Mouse (Mus musculus): ENCODE results near the gene Ubxn6. TPM values are rescaled to one million over a fixed set of nuclear protein-coding genes. Genes with fewer than 3 reads are reported as not detected.
A peak's percentile ranks its signal among the peaks of the same experiment; 100 is the strongest.
"Not testable (repeated sequence)": the region's sequence is repeated elsewhere in the genome, so short reads cannot be mapped to it uniquely, and the experiment has no call there.

The Ubxn6 gene
- polyA plus RNA-seq, 1 experiment from 2014 or later: 62.4 TPM

- no peaks in the 10 kb centered on the region for H3K27me3 ChIP-seq
- no peak overlapping the region for H3K4me2 ChIP-seq (replicated peaks)
- no peak overlapping the region for H3K9ac ChIP-seq
- H3K9me3 ChIP-seq (replicated peaks): no peaks in the 10 kb centered on the region
- no peak overlapping the region for H3K27ac ChIP-seq
- H3K4me3 ChIP-seq: no peak overlapping the region
- ATAC-seq (ENCODE audit: low FRiP score): no peak
- 89% methylated on average over 8 of the region's 8 CpGs for WGBS
- peaks cover 92% of the 10 kb centered on the region for H3K36me3 ChIP-seq
- H3K4me1 ChIP-seq: no peaks in the 10 kb centered on the region
These were observed 23.4 kb upstream of the Ubxn6 start for GRCm38 (mm10) chr17:56098180-56098579.

- peaks cover 82% of the 10 kb centered on the region for H3K36me3 ChIP-seq
- no peak for ATAC-seq (ENCODE audit: low FRiP score)
- H3K27me3 ChIP-seq: no peaks in the 10 kb centered on the region
- 91% methylated on average over 12 of the region's 12 CpGs for WGBS
- no peaks in the 10 kb centered on the region for H3K4me1 ChIP-seq
- H3K4me3 ChIP-seq: no peak overlapping the region
- no peaks in the 10 kb centered on the region for H3K9me3 ChIP-seq (replicated peaks)
- H3K9ac ChIP-seq: no peak overlapping the region
- no peak overlapping the region for H3K27ac ChIP-seq
- no peak overlapping the region for H3K4me2 ChIP-seq (replicated peaks)
These were observed 22.1 kb upstream of the Ubxn6 start for GRCm38 (mm10) chr17:56096883-56097282.

- Histone ChIP-seq H3K27me3 (no peaks in the 10 kb centered on the region), H3K9me3 (replicated peaks) (no peaks in the 10 kb centered on the region), H3K36me3 (peaks cover 61% of the 10 kb centered on the region), H3K9ac (no peak overlapping the region), H3K4me3 (no peak overlapping the region), H3K4me1 (no peaks in the 10 kb centered on the region), H3K27ac (no peak overlapping the region), H3K4me2 (replicated peaks) (no peak overlapping the region)
- no peak for ATAC-seq (ENCODE audit: low FRiP score)
- WGBS: 95% methylated on average over 1 of the region's 1 CpGs
These were observed 18.0 kb upstream of the Ubxn6 start for GRCm38 (mm10) chr17:56092794-56093193.

GRCm38 (mm10) chr17:56092312-56092711, 17.5 kb upstream of the Ubxn6 start:
- no peaks in the 10 kb centered on the region for H3K4me1 ChIP-seq
- H3K4me3 ChIP-seq: no peak overlapping the region
- ATAC-seq (ENCODE audit: low FRiP score): no peak
- peaks cover 56% of the 10 kb centered on the region for H3K36me3 ChIP-seq
- no peaks in the 10 kb centered on the region for H3K27me3 ChIP-seq
- 91% methylated on average over 1 of the region's 1 CpGs for WGBS
- no peak overlapping the region for H3K27ac ChIP-seq
- no peak overlapping the region for H3K9ac ChIP-seq
- no peak overlapping the region for H3K4me2 ChIP-seq (replicated peaks)
- no peaks in the 10 kb centered on the region for H3K9me3 ChIP-seq (replicated peaks)

GRCm38 (mm10) chr17:56080781-56081585, 6.2 kb upstream of the Ubxn6 start:
- Histone ChIP-seq H3K4me2 (replicated peaks) (peak overlapping the region; percentile 99), H3K9ac (peak overlapping the region; percentile 85), H3K9me3 (replicated peaks) (no peaks in the 10 kb centered on the region), H3K4me1 (peaks cover 27% of the 10 kb centered on the region), H3K27me3 (no peaks in the 10 kb centered on the region), H3K27ac (peak overlapping the region; percentile 73), H3K4me3 (peak overlapping the region; percentile 84), H3K36me3 (peaks cover 22% of the 10 kb centered on the region)
- ATAC-seq (ENCODE audit: low FRiP score): peak; percentile 49
- WGBS: 8% methylated on average over 8 of the region's 8 CpGs

GRCm38 (mm10) chr17:56079921-56080320, 5.1 kb upstream of the Ubxn6 start:
- Histone ChIP-seq H3K9ac (peak overlapping the region; percentile 85), H3K36me3 (peaks cover 18% of the 10 kb centered on the region), H3K27ac (peak overlapping the region; percentile 78), H3K27me3 (no peaks in the 10 kb centered on the region), H3K4me1 (peaks cover 34% of the 10 kb centered on the region), H3K9me3 (replicated peaks) (no peaks in the 10 kb centered on the region), H3K4me3 (peak overlapping the region; percentile 84), H3K4me2 (replicated peaks) (peak overlapping the region; percentile 99)
- WGBS: 2% methylated on average over 11 of the region's 11 CpGs
- ATAC-seq (ENCODE audit: low FRiP score): no peak

GRCm38 (mm10) chr17:56078880-56079795, 4.3 kb upstream of the Ubxn6 start, which contains the start of gene Hdgfl2:
TSS of gene Hdgfl2 (plus strand) at chr17:56079634.
- Histone ChIP-seq H3K4me3 (peak within 1 kb of the TSS; percentile 84), H3K36me3 (peaks cover 15% of the 10 kb centered on the region), H3K9me3 (replicated peaks) (no peaks in the 10 kb centered on the region), H3K4me1 (peaks cover 37% of the 10 kb centered on the region), H3K4me2 (replicated peaks) (peak within 1 kb of the TSS; percentile 99), H3K9ac (peak within 1 kb of the TSS; percentile 85), H3K27me3 (no peaks in the 10 kb centered on the region), H3K27ac (peak within 1 kb of the TSS; percentile 78)
- whole genome bisulfite sequencing: under 1% methylated on average over 59 of the region's 61 CpGs
- peak; percentile 93 for ATAC-seq (ENCODE audit: low FRiP score)

GRCm38 (mm10) chr17:56078361-56078760, 3.5 kb upstream of the Ubxn6 start:
- ATAC-seq (ENCODE audit: low FRiP score); H3K27ac ChIP-seq; H3K27me3 ChIP-seq; H3K9ac ChIP-seq; H3K9me3 ChIP-seq (replicated peaks): not testable (repeated sequence)
- WGBS: 66% methylated on average over 9 of the region's 9 CpGs
- peaks cover 11% of the 10 kb centered on the region; the same call in 1 of the 2 replicates for H3K36me3 ChIP-seq
- H3K4me2 ChIP-seq (replicated peaks): peak overlapping the region; percentile 99
- 0 out of 2 replicates have a peak overlapping the region, but pooled peaks have one; percentile 84 for H3K4me3 ChIP-seq
- H3K4me1 ChIP-seq: peaks cover 43% of the 10 kb centered on the region

- Histone ChIP-seq H3K27ac (no peak overlapping the region), H3K4me3 (no peak overlapping the region), H3K4me1 (peaks cover 42% of the 10 kb centered on the region), H3K9me3 (replicated peaks) (no peaks in the 10 kb centered on the region), H3K4me2 (replicated peaks) (no peak overlapping the region), H3K36me3 (peaks cover 8% of the 10 kb centered on the region), H3K27me3 (no peaks in the 10 kb centered on the region), H3K9ac (no peak overlapping the region)
- no peak for ATAC-seq (ENCODE audit: low FRiP score)
- 91% methylated on average over 5 of the region's 5 CpGs for WGBS
These were observed 2.7 kb upstream of the Ubxn6 start for GRCm38 (mm10) chr17:56077523-56077922.

GRCm38 (mm10) chr17:56074097-56074826, 566 bp downstream of the Ubxn6 start:
- 9% methylated on average over 22 of the region's 22 CpGs for WGBS
- Histone ChIP-seq H3K9me3 (replicated peaks) (no peaks in the 10 kb centered on the region), H3K4me1 (peaks cover 16% of the 10 kb centered on the region), H3K4me2 (replicated peaks) (peak overlapping the region; percentile 82), H3K36me3 (peaks cover 37% of the 10 kb centered on the region), H3K27ac (peak overlapping the region; percentile 93), H3K4me3 (peak overlapping the region; percentile 84), H3K9ac (peak overlapping the region; percentile 78), H3K27me3 (no peaks in the 10 kb centered on the region)
- ATAC-seq (ENCODE audit: low FRiP score): peak; percentile 7

GRCm38 (mm10) chr17:56072243-56072642, 2.6 kb downstream of the Ubxn6 start:
- H3K27me3 ChIP-seq: no peaks in the 10 kb centered on the region
- no peak for ATAC-seq (ENCODE audit: low FRiP score)
- no peaks in the 10 kb centered on the region for H3K9me3 ChIP-seq (replicated peaks)
- H3K9ac ChIP-seq: no peak overlapping the region
- H3K4me3 ChIP-seq: no peak overlapping the region
- no peak overlapping the region for H3K27ac ChIP-seq
- WGBS: 93% methylated on average over 5 of the region's 5 CpGs
- H3K4me2 ChIP-seq (replicated peaks): no peak overlapping the region
- H3K36me3 ChIP-seq: peaks cover 58% of the 10 kb centered on the region
- H3K4me1 ChIP-seq: peaks cover 16% of the 10 kb centered on the region

- Histone ChIP-seq H3K36me3 (peaks cover 69% of the 10 kb centered on the region), H3K4me3 (no peak overlapping the region), H3K9me3 (replicated peaks) (no peaks in the 10 kb centered on the region), H3K4me2 (replicated peaks) (no peak overlapping the region), H3K27me3 (no peaks in the 10 kb centered on the region), H3K9ac (no peak overlapping the region), H3K4me1 (peaks cover 16% of the 10 kb centered on the region), H3K27ac (no peak overlapping the region)
- ATAC-seq (ENCODE audit: low FRiP score): no peak
These were observed 3.7 kb downstream of the Ubxn6 start for GRCm38 (mm10) chr17:56071126-56071525.

Data from hindbrain, embryonic 12.5 days (tissue).